Mouse (Mus musculus): ENCODE results near the gene Rab8b.
"Not testable (repeated sequence)": the region's sequence is repeated elsewhere in the genome, so short reads cannot be mapped to it uniquely, and the experiment has no call there.

Gene Rab8b

DNA sequence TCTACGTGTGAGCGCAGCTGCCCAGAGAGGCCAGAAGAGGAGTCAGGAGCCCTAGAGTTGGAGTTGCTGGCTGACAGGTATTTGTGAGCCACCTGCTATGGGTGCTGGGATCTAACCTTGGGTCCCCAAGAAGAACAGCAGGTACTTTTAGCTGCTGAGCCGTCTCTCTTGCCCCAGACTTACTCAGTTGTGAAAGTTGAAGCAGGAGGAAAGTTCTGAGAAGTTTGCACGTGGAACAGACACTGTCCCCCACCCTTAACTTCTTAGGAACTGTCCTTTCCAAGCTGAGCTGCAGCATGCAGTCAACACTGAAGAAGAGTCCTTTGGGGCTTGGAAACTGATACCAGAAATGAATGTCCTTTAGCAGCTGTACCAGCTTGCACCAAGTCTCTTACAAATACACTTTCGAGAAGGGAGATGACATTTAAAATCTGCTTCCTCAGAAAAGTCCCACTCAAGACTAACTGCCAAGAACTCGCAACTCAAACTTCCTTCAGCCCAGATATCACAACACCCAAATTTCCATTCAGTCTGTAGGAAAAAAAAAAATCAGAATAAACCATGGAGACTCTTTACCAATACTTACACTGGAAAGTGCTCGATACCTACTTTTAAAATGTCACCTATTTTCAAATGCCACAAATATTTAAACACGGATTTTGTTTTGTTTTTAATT lies 2.1 kb downstream of the Rab8b start:
- DNase-seq (ENCODE audit: extremely low spot score, low spot score), result no peak

DNA sequence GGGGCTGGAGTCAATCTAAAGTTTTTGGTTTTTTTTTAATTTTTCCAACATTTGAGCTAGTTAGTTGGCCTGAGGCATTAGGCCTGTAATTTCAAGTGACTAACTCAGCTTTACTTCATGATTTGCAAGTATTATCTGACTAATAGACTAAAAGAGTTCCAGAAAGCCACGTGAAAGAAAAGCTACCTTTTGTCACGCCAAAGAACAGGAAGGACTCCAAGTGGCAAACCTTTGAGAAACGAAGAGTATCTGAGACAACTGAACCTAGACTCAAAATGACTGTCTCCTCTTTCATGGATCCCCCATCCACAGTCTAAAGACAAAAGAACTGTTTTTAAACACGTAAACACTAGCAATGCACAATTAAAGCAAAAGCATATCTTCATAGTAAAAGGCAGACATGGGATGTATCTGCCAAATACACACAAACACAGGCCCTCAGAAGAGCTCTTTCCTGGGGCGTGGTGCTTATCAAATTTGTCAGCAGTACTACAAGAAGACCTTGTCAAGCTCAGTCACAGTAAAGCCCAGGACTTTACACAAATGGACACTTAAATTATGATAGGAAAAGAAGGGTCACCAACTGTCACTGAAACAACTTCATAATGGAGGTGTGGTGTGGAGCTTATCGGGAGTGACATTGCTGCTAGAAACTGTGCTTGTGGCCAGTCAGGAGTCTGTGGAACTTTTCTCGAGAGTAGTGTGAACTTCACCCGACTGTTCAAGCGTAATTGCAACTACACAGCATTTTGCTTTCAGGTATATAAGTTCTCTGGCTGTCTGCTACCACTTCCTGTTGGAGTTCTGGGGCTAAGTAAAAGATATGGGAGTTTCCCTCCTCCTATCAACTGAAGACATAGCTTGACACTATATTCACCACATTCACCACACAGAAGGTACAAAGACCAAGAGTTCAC lies 3.4 kb downstream of the Rab8b start:
- no peak for DNase-seq (ENCODE audit: extremely low spot score, low spot score)

- DNase-seq (ENCODE audit: extremely low spot score, low spot score), result no peak
These were observed 4.1 kb downstream of the Rab8b start for GRCm38 (mm10) chr9:66915401-66915800.

DNA sequence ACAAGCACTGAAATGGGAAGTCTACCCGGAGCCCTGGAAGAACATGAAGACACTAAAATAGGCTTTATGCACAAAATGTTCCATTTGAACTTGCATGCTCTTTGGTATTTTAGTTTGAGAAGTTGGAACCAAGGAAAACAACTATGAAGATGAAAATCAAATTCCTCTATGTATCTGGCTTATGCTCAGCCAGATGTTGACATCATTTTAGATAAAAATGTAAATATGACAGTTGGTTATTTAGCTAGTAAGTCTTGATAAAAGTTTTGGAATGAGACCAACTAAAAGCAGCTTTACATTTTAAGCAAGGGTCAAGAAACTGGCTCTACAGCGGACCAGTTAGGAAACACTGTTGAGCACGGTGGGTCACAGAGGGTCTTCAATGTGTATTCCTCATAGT lies 4.9 kb downstream of the Rab8b start:
- no peak for DNase-seq (ENCODE audit: extremely low spot score, low spot score)

DNA sequence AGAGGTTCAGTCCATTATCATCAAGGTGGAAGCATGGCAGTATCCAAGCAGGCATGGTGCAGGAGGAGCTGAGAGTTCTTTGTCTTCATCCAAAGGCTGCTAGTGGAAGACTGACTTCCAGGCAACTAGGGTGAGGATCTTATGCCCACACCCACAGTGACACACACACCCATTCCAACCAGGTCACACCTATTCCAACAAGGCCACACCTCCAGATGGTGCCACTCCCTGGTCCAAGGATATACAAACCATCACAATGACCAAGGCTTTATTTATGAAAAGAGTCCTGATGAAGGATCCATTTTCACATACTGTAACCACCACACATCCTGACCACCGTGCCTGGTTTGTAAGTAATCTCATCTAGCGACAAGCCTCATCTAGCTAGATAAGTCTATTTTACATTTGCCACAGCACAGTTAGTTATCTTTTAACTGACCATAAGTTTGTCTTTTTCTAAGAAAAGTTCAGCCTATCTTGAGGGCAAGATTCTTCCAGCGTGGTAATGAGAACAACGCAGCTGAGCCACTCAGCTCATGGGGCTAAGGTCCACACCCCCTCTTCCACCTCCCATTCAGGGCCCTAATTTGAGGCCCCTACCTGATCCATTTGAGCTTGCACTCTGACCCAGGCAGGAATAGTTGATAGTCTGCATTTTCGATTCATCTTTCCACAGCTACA lies 6.1 kb downstream of the Rab8b start:
- DNase-seq (ENCODE audit: extremely low spot score, low spot score), result not testable (repeated sequence)

DNA sequence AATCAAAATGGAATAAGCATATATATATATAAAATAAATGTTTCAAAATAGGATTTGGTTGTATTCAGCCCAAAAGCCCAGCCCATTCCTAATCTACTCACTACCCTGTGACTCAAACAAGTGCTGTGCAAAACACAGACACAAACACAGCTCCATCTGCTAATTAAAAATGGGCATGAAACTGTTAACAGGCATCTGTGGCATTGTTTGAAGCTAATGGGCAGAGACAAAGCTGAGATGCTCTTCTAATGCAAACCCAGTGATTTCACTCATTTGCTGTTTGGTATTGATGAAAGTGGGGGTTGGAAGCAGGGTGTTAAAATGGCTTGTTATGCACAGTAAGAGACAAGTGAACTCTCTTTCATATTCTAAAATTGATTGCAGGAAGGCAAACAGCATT lies 7.2 kb downstream of the Rab8b start:
- DNase-seq (ENCODE audit: extremely low spot score, low spot score), result no peak

- DNase-seq (ENCODE audit: extremely low spot score, low spot score), result no peak
These were observed 8.8 kb downstream of the Rab8b start for GRCm38 (mm10) chr9:66910677-66911076.

GRCm38 (mm10) chr9:66909922-66910321 lies 9.6 kb downstream of the Rab8b start:
- DNase-seq (ENCODE audit: extremely low spot score, low spot score), result no peak

DNA sequence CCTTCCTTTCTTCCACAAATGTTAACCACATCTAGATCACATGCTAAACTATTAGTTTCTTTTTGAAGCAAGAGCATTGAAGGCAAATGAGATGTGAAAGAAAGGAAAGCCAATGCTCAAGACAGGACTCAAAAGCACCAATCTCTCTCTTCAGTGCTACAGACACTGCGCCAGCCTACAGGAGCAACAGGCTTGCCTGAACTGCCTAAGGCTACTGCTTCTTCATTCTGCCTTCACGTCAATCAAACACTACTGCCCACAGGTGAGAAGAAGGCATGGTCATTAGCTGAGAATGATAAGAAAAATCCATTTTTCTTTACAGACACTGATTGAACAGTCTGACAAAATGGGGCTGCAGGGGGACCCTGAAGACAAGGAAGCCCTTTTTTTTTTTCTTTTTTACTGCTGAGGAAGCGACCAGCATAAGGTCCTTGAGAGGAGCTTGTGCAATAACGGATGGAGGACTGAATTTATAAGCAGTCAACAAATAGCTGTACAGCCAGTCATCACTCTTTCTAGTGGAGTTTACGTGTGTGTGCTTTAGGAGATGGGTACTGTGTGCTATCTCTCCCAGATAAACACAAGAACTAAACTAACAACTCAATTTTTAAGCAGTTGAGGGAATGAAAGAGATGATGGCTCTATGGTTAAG lies 11.6 kb downstream of the Rab8b start:
- no peak for DNase-seq (ENCODE audit: extremely low spot score, low spot score)

GRCm38 (mm10) chr9:66907126-66907525 lies 12.4 kb downstream of the Rab8b start:
- no peak for DNase-seq (ENCODE audit: extremely low spot score, low spot score)

GRCm38 (mm10) chr9:66905990-66906389 lies 13.5 kb downstream of the Rab8b start:
- no peak for DNase-seq (ENCODE audit: extremely low spot score, low spot score)

DNA sequence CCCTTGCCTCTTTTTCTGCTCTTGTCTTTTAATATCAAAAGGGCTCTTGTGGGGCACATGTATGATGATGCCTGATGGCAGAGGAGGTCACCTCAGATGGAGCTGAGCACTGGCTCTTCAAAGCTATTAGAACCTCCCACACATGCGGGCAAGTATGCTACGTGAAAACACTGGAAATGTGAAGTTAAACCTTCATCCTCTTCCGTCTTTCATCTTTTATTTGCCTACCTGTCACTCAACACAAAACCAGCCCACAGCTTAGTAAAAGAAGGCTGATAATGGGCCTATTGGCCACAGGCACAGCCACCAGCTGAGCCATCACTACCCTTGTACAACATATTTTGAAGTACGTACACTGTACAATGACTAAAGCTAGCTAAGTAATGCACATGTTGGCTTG lies 20.0 kb downstream of the Rab8b start:
- no peak for DNase-seq (ENCODE audit: extremely low spot score, low spot score)

- no peak for DNase-seq (ENCODE audit: extremely low spot score, low spot score)
These were observed 20.4 kb downstream of the Rab8b start for GRCm38 (mm10) chr9:66899072-66899471.

DNA sequence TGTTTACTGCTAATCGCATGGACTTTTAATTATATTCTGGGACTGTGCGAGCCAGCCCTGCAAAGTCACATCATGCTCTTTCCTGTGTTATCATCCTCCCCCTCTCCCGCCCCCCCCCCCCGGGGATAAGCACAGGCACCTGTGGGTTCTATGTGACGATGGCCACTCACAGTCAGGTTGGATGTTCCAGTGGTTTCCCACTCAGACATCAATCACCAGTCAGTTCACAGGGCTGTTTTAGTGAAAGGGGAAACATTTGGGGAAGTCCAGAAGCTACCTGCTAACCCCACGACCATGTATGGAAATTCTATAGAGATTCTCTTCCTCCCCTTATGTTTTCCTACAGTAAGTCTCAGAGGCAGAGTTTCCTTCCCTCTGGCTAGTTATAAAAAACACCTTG lies 21.6 kb downstream of the Rab8b start:
- DNase-seq (ENCODE audit: extremely low spot score, low spot score), result no peak

DNA sequence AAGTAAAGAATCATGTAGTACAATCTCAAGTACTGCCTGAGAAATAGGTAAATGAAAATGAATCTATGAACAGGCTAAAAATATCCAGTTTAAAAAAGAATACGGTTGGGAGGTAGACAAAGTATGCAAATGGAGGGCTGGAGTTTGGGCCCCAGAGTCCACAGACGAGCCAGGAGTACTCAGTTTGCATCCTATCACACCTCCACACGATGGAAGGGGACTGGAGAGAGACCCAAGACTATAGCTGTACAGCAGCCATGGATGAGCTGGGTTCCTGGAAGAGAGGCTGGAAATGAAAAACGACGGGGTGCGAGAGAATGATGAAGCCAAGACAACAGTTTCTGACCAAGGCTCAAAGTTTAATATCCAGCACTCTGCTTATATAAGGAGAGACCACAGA lies 22.5 kb downstream of the Rab8b start:
- DNase-seq (ENCODE audit: extremely low spot score, low spot score), result no peak

DNA sequence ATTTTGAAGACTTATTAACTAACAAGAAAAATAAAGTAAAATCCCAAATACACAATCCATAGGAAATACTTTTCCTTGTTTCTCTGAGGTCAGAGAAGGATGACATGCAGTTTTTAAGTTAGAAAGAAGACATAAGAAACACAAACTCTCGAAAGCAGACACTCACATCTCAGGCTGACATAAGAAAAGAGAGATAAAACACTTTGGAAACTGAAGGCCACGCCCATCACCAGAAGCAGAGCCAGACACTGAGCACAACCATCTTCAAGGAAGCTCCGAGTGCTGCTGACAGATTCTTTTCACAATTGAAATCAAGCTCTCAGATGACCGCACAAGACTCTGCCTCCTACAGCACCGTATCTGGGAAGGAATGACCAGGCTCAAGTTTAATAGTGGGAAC lies 23.5 kb downstream of the Rab8b start:
- no peak for DNase-seq (ENCODE audit: extremely low spot score, low spot score)

GRCm38 (mm10) chr9:66895035-66895779 lies 24.3 kb downstream of the Rab8b start:
- DNase-seq (ENCODE audit: extremely low spot score, low spot score), result no peak

- DNase-seq (ENCODE audit: extremely low spot score, low spot score), result no peak
These were observed 25.1 kb downstream of the Rab8b start for GRCm38 (mm10) chr9:66894421-66894820.

GRCm38 (mm10) chr9:66892456-66892855 lies 27.0 kb downstream of the Rab8b start:
- DNase-seq (ENCODE audit: extremely low spot score, low spot score), result not testable (repeated sequence)

DNA sequence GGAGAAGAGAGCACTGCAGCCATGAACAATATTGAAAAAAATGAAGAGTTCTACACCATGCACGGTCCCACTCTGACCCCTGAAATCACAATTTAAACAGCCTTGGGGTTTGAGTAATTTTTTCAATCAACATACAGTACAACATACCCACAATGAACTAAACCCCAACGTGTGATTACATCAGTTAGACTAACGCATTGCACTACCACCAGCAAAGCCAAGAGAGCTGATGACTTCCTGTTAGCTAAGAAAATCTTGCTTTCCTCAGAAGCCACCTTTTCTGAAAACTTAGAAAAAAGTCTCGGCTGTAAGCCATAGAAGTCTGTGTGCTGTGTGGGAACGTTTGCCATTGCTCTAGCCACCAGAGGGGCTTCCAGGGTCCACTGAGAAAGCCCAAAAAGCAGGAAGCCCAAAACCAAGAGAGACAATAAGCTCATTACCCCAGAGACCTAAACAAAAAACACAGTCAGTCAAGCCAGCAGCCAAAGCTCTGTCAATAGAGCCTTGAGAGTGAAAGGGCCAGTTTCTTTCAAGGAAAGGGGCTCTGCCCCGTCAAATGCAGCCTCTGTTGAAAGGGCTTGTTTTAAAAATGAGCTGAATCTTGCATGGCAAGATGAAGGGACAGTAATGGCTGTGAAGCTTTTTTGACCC lies 31.4 kb downstream of the Rab8b start:
- no peak for DNase-seq (ENCODE audit: extremely low spot score, low spot score)

All from neural tube, embryonic 10.5 days (tissue).